Mouse (Mus musculus) limb, embryonic 15.5 days (tissue): ENCODE results near the gene Ankrd33b. TPM values are rescaled to one million over a fixed set of nuclear protein-coding genes. Genes with fewer than 3 reads are reported as not detected.

Source experiments
- ATAC-seq: fragments of 200-750 bp; cut with Nextera tagmentation; 2 replicates; pipeline ENCODE4 v1.8.0; 2017; ENCODE audit warnings: low read depth, moderate TSS enrichment; ENCODE audit not compliant: insufficient number of reproducible peaks, low FRiP score, low TSS enrichment
- H3K27ac ChIP-seq: fragments of 300-500 bp; sonication (generic); 2 replicates; pipeline ENCODE4 v1.5.1; 2015; ENCODE audit warnings: moderate library complexity, mild to moderate bottlenecking, inconsistent platforms
- H3K27me3 ChIP-seq: fragments of 300-500 bp; sonication (generic); 2 replicates; pipeline ENCODE4 v1.6.1; 2015; ENCODE audit warnings: inconsistent platforms
- H3K36me3 ChIP-seq: fragments of 300-500 bp; sonication (generic); 2 replicates; pipeline ENCODE4 v1.6.1; 2015; ENCODE audit warnings: inconsistent platforms
- H3K4me1 ChIP-seq: fragments of 300-500 bp; sonication (generic); 2 replicates; pipeline ENCODE4 v1.6.1; 2015; ENCODE audit warnings: inconsistent platforms
- H3K4me2 ChIP-seq: fragments of 300-500 bp; sonication (generic); 2 replicates; pipeline ENCODE4 v1.6.1; 2015; ENCODE audit warnings: mild to moderate bottlenecking, inconsistent platforms
- H3K4me3 ChIP-seq: fragments of 300-500 bp; sonication (generic); 2 replicates; pipeline ENCODE4 v1.5.1; 2015; ENCODE audit warnings: mild to moderate bottlenecking, inconsistent platforms
- H3K9ac ChIP-seq: fragments of 300-500 bp; sonication (generic); 2 replicates; pipeline ENCODE4 v1.6.1; 2015; ENCODE audit warnings: inconsistent platforms
- H3K9me3 ChIP-seq: fragments of 300-500 bp; sonication (generic); 2 replicates; pipeline ENCODE4 v1.6.1; 2016; ENCODE audit warnings: inconsistent platforms
- whole genome bisulfite sequencing: fragments of 180-500 bp; shearing (Covaris S2); methylation state at CpG from one replicate; pipeline ENCODE4 v1.1.7; 2015; 5-methylcytosine and 5-hydroxymethylcytosine counted together
- polyA plus RNA-seq: library from polyadenylated mRNA; unstranded; fragments of >200 nt; fragmentation: Nextera tagmentation; extraction: Ambion mirVana; gene quantifications from 2 replicates; pipeline ENCODE4 v1.2.1, GENCODE M21; 2015

Ankrd33b gene
- polyA plus RNA-seq, 1 experiment from 2014 or later: 0.61 TPM

DNA sequence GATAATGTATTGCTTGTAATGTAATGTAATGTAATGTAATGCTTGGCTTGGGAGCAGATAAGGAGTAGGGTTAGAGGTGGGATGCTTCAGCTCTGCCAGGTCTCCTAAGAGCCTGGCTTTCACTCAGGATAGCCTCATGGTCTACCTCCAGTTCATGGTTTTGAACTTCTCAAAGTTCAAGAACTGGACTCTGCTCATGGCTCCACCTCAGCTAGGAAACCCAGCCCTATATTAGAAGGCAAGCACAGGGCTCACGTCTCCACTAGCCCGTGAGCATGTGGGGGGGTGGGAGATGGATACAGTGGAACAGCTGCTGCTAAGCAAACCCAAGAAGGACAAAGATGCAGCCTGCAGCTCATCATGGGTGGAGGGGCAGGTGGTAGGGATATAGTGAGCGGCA is 81.8 kb downstream of the Ankrd33b start:
- H3K4me3 ChIP-seq: no peak overlapping the region
- no peaks in the 10 kb centered on the region for H3K36me3 ChIP-seq
- ATAC-seq: no peak
- H3K9ac ChIP-seq: no peak overlapping the region
- 94% methylated on average over 3 of the region's 3 CpGs for WGBS
- no peak overlapping the region for H3K4me2 ChIP-seq
- no peaks in the 10 kb centered on the region for H3K9me3 ChIP-seq
- H3K4me1 ChIP-seq: no peaks in the 10 kb centered on the region
- no peaks in the 10 kb centered on the region for H3K27me3 ChIP-seq
- no peak overlapping the region for H3K27ac ChIP-seq

DNA sequence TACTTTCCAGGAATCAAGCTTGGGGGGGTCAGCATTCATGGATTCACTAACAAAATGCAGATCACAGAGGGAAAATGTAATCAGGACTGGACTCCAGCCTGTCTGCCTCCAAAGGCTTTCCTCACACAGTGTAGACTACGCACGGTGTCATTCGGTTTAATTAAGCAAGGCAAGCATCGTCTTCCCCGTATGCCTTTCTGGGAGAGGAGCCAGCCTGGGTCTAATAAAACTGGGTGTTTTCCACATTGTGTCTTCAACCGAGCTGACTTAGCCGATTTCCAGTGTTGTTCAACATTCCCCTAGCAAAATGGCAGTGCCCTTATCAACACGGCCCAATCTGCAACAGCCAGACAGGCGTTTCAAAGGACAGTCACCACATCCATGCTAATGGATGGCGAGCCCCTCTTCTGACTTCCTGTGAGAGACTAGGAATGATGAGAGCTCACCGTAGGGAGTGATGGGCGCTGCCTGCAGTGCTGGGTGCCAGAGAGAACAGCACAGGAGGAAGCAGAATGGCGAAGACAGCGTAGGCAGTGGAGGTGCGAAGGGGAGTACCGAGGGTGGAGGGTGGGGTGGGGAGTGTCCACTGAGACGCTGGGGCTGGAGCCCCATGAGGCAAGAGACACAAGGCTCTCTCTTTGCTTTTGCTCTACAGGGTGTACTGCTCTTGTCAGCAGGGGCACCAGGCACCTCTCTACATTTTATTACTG is 82.4 kb downstream of the Ankrd33b start:
- WGBS: 57% methylated on average over 17 of the region's 17 CpGs
- no peak overlapping the region for H3K4me2 ChIP-seq
- H3K36me3 ChIP-seq: no peaks in the 10 kb centered on the region
- no peak for ATAC-seq
- no peak overlapping the region for H3K4me3 ChIP-seq
- H3K9me3 ChIP-seq: no peaks in the 10 kb centered on the region
- H3K4me1 ChIP-seq: no peaks in the 10 kb centered on the region
- H3K27me3 ChIP-seq: no peaks in the 10 kb centered on the region
- no peak overlapping the region for H3K27ac ChIP-seq
- H3K9ac ChIP-seq: no peak overlapping the region

DNA sequence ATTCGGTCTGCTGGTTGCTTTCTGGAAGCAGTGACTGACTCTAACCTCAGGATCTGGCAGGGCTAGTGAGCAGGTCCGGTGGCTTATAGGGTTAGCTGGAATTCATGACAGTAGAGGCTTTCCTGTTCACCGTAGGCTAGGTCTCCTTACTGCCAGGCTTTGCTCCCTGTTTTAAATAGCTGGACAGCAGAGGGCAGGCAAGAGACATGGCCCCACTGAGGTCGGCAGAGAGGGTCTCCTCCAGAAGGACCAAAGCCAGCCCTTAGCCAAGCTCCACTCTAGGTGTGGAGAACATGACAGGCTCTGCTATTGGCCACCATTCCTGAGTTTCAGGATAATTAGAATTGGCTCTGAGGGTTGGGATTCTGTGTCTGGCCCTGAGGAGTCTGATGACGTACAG is 83.4 kb downstream of the Ankrd33b start:
- WGBS: 59% methylated on average over 5 of the region's 5 CpGs
- Histone ChIP-seq H3K36me3 (no peaks in the 10 kb centered on the region), H3K9me3 (no peaks in the 10 kb centered on the region), H3K27ac (no peak overlapping the region), H3K27me3 (no peaks in the 10 kb centered on the region), H3K4me2 (no peak overlapping the region), H3K9ac (no peak overlapping the region), H3K4me1 (0 out of 2 replicates have a peak, but pooled peaks cover 6% of the 10 kb centered on the region), H3K4me3 (no peak overlapping the region)
- no peak for ATAC-seq

DNA sequence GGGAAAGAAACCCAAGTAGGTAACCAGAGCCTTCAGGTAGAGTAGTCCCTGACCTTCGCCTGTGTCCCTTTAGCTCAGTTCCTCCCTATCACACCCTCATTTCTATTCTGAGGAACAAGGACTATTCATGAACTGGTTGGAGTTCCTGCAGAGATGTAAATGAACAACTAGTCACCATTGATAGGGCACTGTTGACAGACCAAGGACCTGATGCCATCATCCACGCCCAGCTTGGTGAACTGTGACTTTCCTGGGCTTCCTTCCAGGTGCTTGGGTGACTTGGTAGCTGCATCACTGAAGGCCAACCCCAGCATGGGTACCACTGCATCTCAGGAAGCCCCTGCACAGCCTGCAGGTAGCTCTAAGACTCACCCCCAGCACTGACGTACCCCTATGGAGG is 85.2 kb downstream of the Ankrd33b start:
- WGBS: 82% methylated on average over 3 of the region's 3 CpGs

DNA sequence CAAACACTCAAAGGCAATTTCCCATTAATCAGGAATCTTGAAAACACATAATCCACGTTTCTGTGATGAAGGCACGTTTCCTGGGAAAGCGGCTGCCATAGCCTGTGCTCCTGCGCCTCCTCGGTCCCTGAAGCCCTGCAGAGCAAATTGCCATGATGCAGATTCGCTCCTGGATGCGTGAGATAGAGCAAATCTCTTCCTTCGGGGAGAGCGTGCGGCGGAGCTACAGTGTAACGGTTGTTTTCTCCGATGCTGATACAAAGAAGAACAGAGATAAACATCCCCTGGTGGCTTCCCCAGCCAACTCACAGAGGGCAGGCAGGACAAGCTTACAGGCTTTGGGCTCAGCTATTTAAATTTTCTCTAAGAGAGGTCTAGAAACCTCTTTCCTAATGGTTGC is 85.7 kb downstream of the Ankrd33b start:
- H3K9me3 ChIP-seq: no peaks in the 10 kb centered on the region
- WGBS: 71% methylated on average over 13 of the region's 13 CpGs
- H3K36me3 ChIP-seq: no peaks in the 10 kb centered on the region
- no peak overlapping the region for H3K27ac ChIP-seq
- no peak for ATAC-seq
- H3K27me3 ChIP-seq: no peaks in the 10 kb centered on the region
- no peak overlapping the region for H3K4me3 ChIP-seq
- 0 out of 2 replicates have a peak, but pooled peaks cover 8% of the 10 kb centered on the region for H3K4me1 ChIP-seq
- H3K4me2 ChIP-seq: no peak overlapping the region
- no peak overlapping the region for H3K9ac ChIP-seq

More for the DNA sequence above, 85.2 kb downstream of the Ankrd33b start:
- Histone ChIP-seq H3K36me3 (no peaks in the 10 kb centered on the region), H3K4me2 (no peak overlapping the region), H3K27ac (no peak overlapping the region), H3K4me1 (0 out of 2 replicates have a peak, but pooled peaks cover 8% of the 10 kb centered on the region), H3K27me3 (no peaks in the 10 kb centered on the region), H3K9me3 (no peaks in the 10 kb centered on the region), H3K4me3 (no peak overlapping the region), H3K9ac (no peak overlapping the region)
- no peak for ATAC-seq

DNA sequence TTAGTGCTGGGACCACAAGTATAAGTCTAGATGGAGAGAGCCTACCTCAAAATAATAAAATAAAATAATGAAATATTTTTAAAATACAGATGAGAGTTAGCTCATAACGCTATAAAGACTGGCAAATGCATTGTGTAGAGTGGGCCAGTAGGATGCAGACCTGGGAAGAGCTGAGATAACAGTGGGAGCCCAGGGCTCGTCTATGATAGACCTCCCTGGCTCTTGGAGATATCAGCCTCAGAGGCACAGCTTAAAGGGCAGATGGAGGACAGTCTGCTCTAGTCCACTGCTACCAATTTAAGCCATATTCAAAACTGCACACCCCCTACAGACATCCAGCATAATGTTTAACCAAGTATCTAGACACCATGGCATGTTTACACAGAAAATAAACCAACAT is 86.8 kb downstream of the Ankrd33b start:
- Histone ChIP-seq H3K4me3 (no peak overlapping the region), H3K27ac (no peak overlapping the region), H3K27me3 (no peaks in the 10 kb centered on the region), H3K9me3 (no peaks in the 10 kb centered on the region), H3K4me2 (no peak overlapping the region), H3K36me3 (no peaks in the 10 kb centered on the region), H3K4me1 (0 out of 2 replicates have a peak, but pooled peaks cover 8% of the 10 kb centered on the region), H3K9ac (no peak overlapping the region)
- no peak for ATAC-seq
- 80% methylated on average over 2 of the region's 2 CpGs for WGBS

DNA sequence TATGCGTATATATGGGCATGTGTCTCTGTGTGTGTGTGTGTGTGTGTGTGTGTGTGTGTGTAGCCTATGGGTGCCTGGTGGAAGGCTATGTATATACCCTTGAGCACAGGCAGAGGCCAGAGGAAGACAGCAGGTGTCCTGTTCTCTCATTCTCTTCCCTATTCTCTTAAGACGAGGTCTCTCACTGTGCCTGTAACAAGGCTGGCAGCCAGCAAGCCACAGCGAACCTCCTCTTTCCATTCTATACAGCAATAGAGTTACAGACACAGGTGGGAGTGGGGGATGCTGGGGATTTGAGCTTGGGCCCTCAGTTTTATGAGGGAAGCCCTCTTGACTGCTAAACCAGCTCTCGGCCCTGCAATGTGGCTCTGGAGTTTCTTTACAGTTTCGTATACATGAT is 87.5 kb downstream of the Ankrd33b start:
- H3K4me2 ChIP-seq: no peak overlapping the region
- H3K27ac ChIP-seq: no peak overlapping the region
- H3K27me3 ChIP-seq: no peaks in the 10 kb centered on the region
- 73% methylated on average over 5 of the region's 5 CpGs for WGBS
- H3K4me3 ChIP-seq: no peak overlapping the region
- ATAC-seq: no peak
- no peak overlapping the region for H3K9ac ChIP-seq
- no peaks in the 10 kb centered on the region for H3K9me3 ChIP-seq
- 0 out of 2 replicates have a peak, but pooled peaks cover 8% of the 10 kb centered on the region for H3K4me1 ChIP-seq
- no peaks in the 10 kb centered on the region; the same call in 1 of the 2 replicates for H3K36me3 ChIP-seq

DNA sequence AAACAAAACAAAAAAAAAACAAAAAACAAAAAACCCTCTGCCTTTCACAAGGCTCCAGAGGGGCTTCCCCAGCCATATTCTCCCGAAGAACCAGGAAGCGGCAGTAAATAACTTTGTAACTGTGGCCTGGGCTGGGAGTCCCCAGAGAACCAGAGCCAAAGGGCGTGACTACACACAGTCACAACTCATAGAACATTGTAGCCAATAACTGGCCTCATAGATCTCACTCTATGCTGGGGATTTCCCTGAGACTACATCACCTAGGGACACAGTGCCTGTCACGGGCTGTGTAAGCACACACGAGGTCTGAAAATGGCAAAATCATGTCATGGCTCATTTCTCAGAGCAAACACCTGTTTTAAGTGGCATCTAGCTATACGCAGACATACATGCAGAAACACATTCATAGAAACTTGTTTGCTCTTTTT is 87.9 kb downstream of the Ankrd33b start:
- Histone ChIP-seq H3K36me3 (peaks cover 2% of the 10 kb centered on the region), H3K27ac (no peak overlapping the region), H3K9me3 (no peaks in the 10 kb centered on the region), H3K4me3 (no peak overlapping the region), H3K4me2 (no peak overlapping the region), H3K27me3 (no peaks in the 10 kb centered on the region), H3K4me1 (0 out of 2 replicates have a peak, but pooled peaks cover 8% of the 10 kb centered on the region), H3K9ac (no peak overlapping the region)
- 42% methylated on average over 6 of the region's 6 CpGs for WGBS
- ATAC-seq: no peak

DNA sequence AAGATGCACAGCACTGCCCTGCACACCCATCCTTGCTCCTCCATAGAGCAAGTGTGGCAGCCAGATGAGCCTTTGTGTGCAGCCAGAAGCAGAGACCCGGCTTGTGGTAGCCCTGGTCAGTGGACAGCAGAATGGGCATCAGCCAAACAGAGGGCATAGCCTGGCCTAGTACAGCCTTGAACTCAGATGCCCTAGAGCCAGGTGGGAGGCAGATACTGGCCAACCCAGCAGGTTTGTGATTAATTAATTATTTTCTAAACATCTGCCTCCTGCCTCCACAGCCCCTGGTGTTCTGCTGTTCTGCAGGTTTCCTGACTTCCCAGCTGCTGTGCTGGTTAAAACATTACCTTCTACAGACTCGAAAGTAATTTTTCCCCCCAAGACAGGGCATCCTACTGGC is 88.4 kb downstream of the Ankrd33b start:
- 40% methylated on average over 2 of the region's 2 CpGs for WGBS

DNA sequence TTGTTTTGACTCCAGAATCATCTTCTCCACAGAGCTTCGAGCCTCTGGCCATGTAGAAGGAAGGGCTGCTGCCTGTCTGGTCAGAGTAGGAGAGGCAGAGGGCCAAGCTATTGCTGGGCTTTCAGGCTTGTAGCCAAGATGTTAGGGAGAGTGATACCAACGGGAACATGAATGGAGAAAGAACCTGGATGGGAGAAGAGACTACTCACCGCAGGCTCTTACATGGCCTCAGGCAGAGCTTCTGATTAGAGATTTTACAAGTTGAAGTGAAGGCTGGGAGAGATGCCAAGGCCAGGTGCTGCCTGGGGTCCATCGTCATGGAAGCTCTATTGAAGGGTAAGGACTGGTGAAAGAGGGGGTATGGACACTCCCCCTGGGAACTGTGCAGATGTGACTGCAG is 89.4 kb downstream of the Ankrd33b start:
- no peaks in the 10 kb centered on the region for H3K27me3 ChIP-seq
- no peak overlapping the region for H3K4me2 ChIP-seq
- 42% methylated on average over 4 of the region's 4 CpGs for WGBS

More for the DNA sequence above, 88.4 kb downstream of the Ankrd33b start:
- Histone ChIP-seq H3K4me2 (no peak overlapping the region), H3K9me3 (no peaks in the 10 kb centered on the region), H3K4me3 (no peak overlapping the region), H3K36me3 (peaks cover 5% of the 10 kb centered on the region), H3K27me3 (no peaks in the 10 kb centered on the region), H3K9ac (no peak overlapping the region), H3K27ac (no peak overlapping the region), H3K4me1 (0 out of 2 replicates have a peak, but pooled peaks cover 8% of the 10 kb centered on the region)
- no peak for ATAC-seq

DNA sequence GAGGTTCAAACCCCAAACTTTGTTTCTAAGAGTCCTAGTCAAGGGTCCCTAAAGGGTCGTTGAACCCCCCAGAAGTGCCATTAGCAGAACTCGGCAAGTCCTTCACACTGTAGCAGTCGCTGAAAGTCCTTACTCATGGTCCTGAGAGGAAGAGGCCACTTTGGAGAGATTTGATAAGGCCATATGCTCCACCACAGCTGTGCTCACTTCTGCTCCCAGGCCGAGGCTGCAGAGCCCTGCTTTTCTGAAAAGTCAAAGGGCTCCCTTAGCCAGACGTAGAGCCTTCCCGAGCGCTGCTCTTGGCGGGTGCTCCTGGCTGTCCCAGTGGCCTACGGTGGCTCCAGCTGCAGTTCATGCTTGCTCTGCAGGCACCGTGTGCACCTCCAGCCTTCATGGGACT is 94.0 kb downstream of the Ankrd33b start:
- 69% methylated on average over 10 of the region's 10 CpGs for WGBS
- H3K9ac ChIP-seq: no peak overlapping the region
- H3K9me3 ChIP-seq: no peaks in the 10 kb centered on the region
- H3K36me3 ChIP-seq: peaks cover 28% of the 10 kb centered on the region
- no peaks in the 10 kb centered on the region for H3K4me1 ChIP-seq
- no peaks in the 10 kb centered on the region for H3K27me3 ChIP-seq
- H3K4me3 ChIP-seq: no peak overlapping the region
- no peak overlapping the region for H3K4me2 ChIP-seq
- no peak for ATAC-seq
- H3K27ac ChIP-seq: no peak overlapping the region

More for the DNA sequence above, 89.4 kb downstream of the Ankrd33b start:
- Histone ChIP-seq H3K27ac (no peak overlapping the region), H3K9me3 (no peaks in the 10 kb centered on the region), H3K4me3 (no peak overlapping the region), H3K9ac (no peak overlapping the region), H3K36me3 (peaks cover 16% of the 10 kb centered on the region), H3K4me1 (0 out of 2 replicates have a peak, but pooled peaks cover 8% of the 10 kb centered on the region)
- ATAC-seq: no peak

DNA sequence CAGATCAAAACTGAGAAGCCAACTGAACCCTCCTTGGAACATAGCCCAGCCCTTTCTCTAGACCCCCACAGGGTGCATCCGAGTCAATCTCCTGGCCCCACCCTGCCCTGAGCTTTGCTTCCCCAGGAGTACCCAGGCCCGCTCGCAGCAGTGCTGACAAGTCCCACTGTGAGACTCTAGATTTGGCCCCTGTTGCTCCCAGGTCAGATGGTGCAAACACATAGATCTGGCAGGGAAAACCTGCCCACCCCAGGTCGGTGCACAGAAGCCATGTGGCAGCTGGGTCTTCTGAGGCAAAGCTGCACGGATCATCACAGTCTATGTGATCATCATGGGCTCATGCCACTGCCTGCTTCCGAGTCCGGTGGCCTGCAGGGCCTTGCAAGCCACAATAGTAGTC is 94.8 kb downstream of the Ankrd33b start:
- Histone ChIP-seq H3K27ac (no peak overlapping the region), H3K4me3 (no peak overlapping the region), H3K4me2 (no peak overlapping the region), H3K9ac (no peak overlapping the region), H3K4me1 (no peaks in the 10 kb centered on the region), H3K27me3 (no peaks in the 10 kb centered on the region), H3K36me3 (peaks cover 28% of the 10 kb centered on the region), H3K9me3 (no peaks in the 10 kb centered on the region)
- ATAC-seq: no peak
- 82% methylated on average over 7 of the region's 7 CpGs for WGBS
